Mouse (Mus musculus) adrenal gland, postnatal 25 days (tissue): ENCODE measurements around the gene Fstl1. TPM values are rescaled to one million over a fixed set of nuclear protein-coding genes. Genes with fewer than 3 reads are reported as not detected.

ENCODE experiments used
- DNase-seq: peaks from one replicate; pipeline ENCODE4 v3.0.0; 2021; ENCODE audit warnings: mixed read lengths
- total RNA-seq: library from RNA; stranded (reverse); gene quantifications from 2 replicates; pipeline ENCODE4 v1.2.3, GENCODE M21; 2021

Fstl1 gene
- total RNA-seq, 1 experiment from 2014 or later: 45.8 TPM

- no peak for DNase-seq
These were observed 11.0 kb downstream of the Fstl1 start for GRCm38 (mm10) chr16:37787558-37788194.

DNA sequence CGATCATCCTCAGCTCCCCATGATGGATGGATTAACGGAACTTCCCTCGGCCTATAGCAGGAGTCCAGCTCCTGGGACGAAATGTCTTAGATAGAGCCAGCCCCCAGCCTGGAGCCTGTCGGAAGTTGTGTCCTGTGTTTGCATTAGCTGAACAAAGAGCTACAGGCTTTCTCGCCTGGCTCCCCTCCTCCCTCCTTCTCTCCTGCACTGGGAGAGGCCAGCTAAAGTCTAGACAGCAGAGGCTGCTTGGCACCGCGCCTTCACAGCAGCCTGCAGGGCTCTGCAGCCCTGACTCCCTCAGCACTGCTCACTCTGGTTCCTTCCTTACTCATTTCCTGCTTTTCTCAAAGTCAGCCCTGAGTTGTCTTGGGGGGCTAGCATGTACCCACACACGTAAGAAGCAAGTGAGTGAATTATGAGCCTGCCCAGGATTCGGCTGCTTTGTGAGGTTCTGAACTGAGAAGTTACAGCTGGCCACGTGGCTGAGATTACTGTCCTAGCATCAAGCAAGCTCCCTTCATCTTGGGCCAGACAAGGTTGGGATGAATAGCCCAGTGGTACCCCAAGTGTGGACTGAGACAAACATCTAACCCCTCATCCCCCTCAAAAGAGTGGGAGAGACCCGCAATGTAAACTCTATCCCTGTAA is 11.8 kb downstream of the Fstl1 start:
- DNase-seq: peak; percentile 77

GRCm38 (mm10) chr16:37789015-37789381 is 12.3 kb downstream of the Fstl1 start:
- no peak for DNase-seq

- DNase-seq: no peak
These were observed 12.8 kb downstream of the Fstl1 start for GRCm38 (mm10) chr16:37789394-37789920.

DNA sequence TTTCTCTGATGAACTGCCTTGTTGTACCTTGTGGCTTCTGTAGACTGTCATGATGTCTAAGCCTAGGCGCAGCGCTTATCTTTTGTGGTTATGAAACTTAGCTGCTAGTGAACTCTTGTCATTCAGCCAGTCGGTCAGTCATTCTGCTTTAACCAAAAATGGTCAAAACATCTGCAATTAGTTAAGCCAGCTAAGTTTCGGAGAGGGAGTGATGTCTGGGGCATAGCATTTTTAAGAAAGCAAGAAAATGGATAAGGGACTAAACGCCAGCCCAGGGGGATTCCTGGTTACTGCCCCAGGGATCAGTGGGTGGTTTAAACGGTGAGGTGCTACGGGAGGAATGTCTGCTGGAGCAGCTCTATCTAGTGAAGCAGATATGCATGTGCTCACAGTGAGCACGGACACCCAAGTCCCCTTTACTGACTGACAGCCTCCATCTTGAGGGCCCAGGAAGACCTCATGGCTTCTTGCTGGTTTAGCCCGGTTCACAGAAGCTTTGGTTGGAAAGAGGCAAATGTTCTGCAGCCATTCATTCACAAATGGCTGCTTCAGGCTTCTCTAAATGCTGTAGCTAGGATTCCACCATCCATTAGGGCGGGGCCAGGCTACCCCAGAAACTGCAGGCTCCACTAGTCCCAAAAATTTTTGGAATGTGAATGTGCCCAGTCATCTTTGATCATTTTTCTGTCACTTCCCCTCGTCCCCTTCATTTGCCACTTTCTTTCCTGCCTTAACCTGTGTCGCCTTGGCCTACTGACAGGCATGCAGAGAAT is 13.5 kb downstream of the Fstl1 start:
- no peak for DNase-seq

DNA sequence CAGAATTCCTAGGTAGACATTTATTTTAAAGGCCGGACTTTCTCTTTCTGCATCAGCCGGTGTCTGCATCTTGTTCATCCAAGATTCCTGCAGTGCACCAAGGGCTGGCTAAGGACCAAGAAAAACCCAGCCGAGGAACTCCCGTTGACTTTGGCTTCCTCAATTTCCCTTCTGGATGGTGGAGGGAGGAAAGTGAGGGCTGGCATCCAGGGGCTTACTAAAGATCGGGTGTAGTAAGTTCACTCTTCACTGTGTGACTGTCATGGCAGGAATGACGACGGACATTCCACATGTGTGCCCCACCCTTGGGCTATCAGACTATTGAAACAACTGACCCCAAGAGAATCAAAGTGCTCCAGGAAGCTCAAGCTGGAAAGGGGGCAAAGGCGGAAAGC is 14.1 kb downstream of the Fstl1 start:
- no peak for DNase-seq

DNA sequence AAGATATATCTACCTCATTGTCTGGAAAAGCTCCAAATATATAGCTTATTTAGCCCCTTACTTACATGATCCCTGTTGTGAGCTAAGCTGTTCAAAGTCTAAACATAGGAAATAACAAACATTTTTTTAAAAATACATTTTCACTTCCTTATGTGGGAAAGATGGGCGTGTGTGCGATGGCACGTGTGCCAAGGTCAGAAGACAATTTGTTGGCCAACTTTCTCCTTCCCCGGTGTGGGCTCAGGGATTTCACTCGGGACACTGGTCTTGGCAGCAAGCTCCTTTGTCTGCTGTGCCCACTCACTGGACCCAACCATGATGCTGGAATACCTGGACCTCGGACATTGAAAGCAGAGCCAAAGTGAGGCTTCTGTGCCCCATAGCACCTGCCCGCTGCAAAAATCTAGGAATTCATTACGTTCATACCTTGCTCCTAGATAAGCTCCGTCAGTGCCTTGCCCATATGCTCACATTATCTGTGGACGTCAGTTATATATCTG is 19.0 kb downstream of the Fstl1 start:
- DNase-seq: no peak

- DNase-seq: no peak
These were observed 19.6 kb downstream of the Fstl1 start for GRCm38 (mm10) chr16:37796270-37796669.

DNA sequence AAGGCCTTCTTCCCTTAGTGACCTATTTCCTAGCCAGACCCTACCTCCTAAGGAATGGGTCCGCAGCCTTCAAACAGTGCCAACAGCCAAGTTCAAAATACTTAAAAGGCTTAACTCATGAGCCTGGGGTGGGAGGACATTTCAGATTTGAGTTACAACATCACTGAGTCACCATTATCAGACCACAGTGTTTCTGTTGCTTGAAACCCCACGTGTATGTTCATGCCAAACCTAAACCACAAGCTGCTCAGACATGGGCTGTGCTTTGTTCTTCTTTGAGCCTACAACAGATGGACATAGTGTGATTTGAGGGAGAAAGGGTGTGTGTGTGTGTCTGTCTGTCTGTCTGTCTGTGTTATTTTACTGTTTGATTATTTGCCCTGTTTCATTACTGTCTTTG is 24.4 kb downstream of the Fstl1 start:
- no peak for DNase-seq

DNA sequence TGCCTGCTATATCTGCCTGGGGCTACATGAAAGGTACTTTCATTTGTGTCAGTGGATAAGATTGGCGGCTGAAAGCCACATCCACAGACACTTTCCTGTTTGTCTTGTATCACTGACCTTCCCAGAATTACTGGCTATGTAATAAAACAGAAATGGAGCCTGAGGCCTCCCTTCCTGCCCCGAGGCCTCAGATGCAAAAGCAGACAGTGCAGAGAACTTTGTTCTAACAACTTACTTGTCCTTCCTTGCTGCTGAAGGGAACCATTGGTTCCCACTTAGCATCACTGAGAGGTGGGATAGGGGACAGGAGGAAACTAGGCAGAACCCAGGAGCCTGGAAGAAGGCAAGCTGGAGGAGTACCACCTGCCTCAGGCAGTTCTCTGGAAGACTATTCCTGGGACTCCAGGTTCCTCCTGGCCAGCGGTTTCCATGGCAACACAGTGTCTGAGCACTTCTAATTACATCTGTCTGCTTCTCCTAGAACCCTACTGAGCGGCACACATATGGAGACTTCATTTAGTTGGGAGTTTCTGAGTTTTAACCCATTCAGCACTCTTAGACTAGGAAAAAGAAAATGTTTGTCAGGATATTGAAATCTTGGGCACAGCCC is 26.1 kb downstream of the Fstl1 start:
- no peak for DNase-seq

DNA sequence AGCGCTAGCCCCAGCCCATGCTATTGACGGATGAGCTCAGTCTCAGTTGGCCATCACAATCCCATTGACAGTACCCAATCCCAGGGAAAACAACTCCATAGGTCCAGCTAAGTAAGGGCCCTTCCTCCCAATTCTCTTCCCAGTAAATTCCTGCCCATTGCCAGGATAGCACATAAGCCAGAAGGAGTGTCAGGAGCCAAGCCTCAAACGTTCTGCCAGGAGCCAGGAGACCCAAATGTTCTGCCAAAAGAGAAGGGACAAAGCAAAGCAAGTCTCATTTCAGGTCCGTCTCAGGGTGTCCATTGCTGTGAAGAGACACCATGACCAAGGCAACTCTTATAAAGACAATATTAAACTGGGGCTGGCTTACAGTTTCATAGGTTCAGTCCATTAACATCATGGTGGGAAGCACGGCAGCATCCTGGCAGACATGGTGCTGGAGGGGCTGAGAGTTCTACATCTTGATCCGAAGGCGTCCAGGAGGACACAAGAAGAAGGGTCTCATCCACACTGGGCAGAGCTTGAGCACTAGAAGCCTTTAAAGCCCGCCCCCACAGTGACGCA is 26.8 kb downstream of the Fstl1 start:
- DNase-seq: no peak

GRCm38 (mm10) chr16:37805746-37806495 is 29.2 kb downstream of the Fstl1 start:
- DNase-seq: no peak

DNA sequence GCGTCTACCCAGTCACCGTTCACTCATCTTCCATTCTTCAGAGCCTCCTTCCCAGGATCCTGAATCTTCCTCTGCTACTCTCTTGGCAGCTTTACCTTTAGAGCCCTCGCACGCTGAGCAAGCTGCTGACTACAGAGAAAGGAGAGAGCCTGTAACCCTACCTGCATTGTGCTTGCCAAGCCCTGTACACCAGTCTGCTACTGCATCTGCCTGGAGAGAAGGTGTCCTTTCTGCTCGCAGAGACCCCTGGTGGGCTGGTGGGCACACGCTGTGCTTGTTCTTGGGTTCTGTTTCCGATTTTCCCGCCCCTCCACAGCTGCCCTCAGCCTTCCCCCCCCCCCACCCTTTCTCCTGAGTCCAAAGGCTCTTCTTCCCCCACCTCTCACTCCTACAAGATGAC is 30.6 kb downstream of the Fstl1 start:
- no peak for DNase-seq

DNA sequence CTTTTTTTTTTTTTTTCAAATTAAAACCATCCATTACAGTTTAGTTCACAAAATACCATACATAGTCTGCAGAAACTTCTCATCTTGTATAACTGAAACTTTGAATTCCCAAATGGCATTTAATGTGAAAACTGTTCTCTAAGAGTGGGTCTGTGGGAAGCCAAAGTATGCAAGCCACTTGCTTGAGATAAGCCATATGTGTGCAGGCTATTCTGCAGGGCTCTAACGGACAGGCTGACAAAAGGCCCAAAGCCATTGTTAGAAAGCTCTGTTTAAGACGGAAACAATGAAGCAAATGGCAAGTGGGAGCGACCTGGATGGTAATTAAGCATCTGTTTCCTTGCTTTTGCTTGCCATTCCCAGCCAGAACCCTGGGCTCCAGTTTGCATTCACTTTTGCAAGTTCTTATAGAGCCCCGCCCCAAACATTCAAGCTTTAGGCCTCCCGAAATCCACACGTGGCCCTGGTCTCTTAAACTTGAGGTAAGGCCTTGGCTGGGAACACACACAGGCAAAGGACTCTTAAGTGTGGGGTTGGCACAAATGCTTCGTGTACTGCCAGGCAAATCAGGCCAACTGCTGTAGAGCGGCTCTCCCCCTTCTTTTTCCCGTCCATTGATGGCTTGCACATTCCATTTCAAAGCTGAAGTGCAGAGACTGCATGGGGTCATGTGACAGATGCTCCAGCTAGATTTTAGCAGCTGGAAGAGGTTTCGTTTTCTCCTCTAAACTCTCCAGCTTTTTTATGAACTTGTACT is 32.4 kb downstream of the Fstl1 start:
- DNase-seq: no peak

DNA sequence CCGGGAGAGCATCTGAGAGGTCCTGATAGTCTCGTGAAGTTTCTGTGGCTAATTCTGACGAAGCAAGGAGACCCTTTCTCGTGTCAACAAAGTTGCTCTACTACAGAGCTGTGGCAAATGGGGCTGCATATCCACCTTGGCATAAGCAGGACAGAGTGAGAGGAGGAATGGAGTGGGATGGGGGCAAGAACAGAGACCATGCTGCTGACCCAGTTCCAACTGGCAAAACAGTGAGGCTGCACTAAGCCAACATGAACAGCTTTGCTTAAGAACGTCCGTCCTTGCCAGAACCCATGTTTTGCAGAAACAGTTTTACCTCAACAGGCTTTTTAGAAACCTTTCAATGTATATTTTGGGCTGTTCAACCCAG is 32.9 kb downstream of the Fstl1 start:
- no peak for DNase-seq

- DNase-seq: no peak
These were observed 35.2 kb downstream of the Fstl1 start for GRCm38 (mm10) chr16:37811874-37812273.

GRCm38 (mm10) chr16:37812474-37812886 is 35.8 kb downstream of the Fstl1 start:
- DNase-seq: peak; percentile 37

GRCm38 (mm10) chr16:37813691-37814382 is 37.2 kb downstream of the Fstl1 start:
- DNase-seq: no peak

GRCm38 (mm10) chr16:37814383-37814971 is 37.8 kb downstream of the Fstl1 start:
- peak; percentile 62 for DNase-seq

GRCm38 (mm10) chr16:37817986-37818385 is 41.3 kb downstream of the Fstl1 start:
- DNase-seq: no peak
